Mouse (Mus musculus) ES-E14 (cell line): Measurements from ENCODE around the gene Slc16a9.

ENCODE experiments used
- MAFK ChIP-seq: IDR thresholded peaks from 2 replicates; pipeline ENCODE4 v1.6.1; 2014; ENCODE audit warnings: mild to moderate bottlenecking, low read depth, low read length, inconsistent platforms; ENCODE audit not compliant: insufficient read depth
- ZC3H11A ChIP-seq: IDR thresholded peaks from 2 replicates; pipeline ENCODE4 v1.6.1; 2012; ENCODE audit warnings: low read depth, mild to moderate bottlenecking, inconsistent platforms, low read length, borderline replicate concordance

GRCm38 (mm10) chr10:70257029-70257428 is 12.1 kb downstream of the Slc16a9 start:
- no peak for TF ChIP-seq MAFK
- no peak for TF ChIP-seq ZC3H11A
